Mouse (Mus musculus) erythroid progenitor cell, adult 5-6 weeks (primary cell): ENCODE measurements around the gene Mink1. TPM values are rescaled to one million over a fixed set of nuclear protein-coding genes. Genes with fewer than 3 reads are reported as not detected.
A peak's percentile ranks its signal among the peaks of the same experiment; 100 is the strongest.

Source experiments
- ATAC-seq: replicated peaks from 2 replicates; pipeline ENCODE4 v1.8.0; 2016; ENCODE audit warnings: moderate number of reproducible peaks, mild to moderate bottlenecking, moderate TSS enrichment, inconsistent platforms; ENCODE audit not compliant: poor library complexity, low FRiP score, severe bottlenecking
- total RNA-seq, 2 experiments: library from RNA; stranded (forward) in 1 of 2; stranded (reverse) in 1 of 2; fragments of 150-400 nt in 1 of 2; fragments of 186-747, 209-891 nt in 1 of 2; gene quantifications; 2 replicates each; pipeline versions ENCODE4 v1.2.3 to v1.2.4; 2015 to 2017; ENCODE audit warnings: low replicate concordance in 2 of 2

The Mink1 gene
- total RNA-seq, 2 experiments from 2014 or later: 2.8 to 4.6 TPM

DNA sequence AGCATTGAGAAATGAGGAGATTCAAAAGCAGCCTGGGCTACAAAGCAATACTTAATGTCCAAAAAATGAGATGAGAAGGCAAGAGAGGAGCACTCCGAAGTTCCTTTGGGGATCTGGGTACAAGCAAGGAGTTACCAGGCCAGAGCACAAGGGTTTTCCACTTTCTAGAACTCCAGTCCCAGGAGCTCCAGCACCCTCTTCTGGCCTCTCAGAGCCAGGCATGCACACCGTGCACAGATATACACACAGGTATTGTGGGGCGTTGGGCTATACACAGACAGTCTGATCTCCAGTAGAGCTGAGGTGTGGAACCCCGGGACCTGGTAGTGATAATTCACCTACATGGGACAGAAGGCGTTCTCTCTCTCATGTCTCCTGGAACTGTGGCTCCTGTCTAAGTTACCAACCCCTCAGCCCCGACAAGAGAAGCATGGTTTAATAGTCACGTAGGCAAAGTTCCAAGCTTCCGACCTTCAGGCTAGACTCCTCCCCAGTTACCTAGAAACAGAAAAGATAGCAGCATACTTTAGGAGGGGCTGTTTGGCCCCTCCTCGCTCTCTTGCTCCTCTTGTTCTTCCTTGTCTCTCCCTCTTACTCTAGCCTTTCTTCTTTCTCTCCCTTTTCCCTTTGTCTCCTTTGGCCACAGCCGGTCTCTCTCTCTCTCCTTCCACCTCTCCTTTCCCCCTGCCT lies 60.5 kb downstream of the Mink1 start:
- no peak for ATAC-seq

DNA sequence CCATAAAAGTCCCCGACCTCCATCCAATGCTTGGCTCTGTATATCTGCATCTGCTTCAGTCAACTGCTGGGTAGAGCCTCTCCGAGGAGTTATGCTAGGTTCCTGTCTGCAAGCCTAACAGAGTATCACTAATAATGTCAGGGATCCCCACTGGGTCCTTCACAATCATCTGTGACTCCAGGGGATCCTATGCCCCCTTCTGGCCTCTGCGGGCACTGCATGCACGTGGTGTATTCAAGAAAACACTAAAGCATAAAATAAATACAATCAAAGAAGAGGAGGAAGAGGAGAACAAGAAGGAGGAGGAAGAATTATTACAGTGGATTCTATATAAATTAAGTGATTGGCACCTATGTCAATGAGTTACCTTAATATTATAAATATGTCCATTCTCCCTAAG lies 62.8 kb downstream of the Mink1 start:
- ATAC-seq: peak; percentile 62; the same call in 1 of the 2 replicates

DNA sequence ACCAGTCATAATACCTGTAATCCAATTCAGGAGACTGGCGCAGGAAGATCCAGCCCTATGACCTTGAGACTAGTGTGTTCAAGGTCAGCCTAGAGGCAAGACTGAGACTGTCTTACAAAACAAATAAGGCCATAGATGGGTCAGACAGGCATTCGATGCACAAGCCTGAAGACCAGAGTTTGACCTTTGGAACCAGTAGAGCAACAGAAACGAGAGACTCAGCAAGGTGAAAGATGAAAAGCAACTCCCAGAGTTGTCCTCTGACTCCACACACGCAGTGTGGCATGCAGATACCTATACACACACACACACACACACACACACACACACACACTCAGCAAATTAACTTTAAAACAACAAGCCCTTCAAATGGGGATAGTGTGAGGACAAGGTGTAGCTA lies 64.2 kb downstream of the Mink1 start:
- ATAC-seq: no peak

DNA sequence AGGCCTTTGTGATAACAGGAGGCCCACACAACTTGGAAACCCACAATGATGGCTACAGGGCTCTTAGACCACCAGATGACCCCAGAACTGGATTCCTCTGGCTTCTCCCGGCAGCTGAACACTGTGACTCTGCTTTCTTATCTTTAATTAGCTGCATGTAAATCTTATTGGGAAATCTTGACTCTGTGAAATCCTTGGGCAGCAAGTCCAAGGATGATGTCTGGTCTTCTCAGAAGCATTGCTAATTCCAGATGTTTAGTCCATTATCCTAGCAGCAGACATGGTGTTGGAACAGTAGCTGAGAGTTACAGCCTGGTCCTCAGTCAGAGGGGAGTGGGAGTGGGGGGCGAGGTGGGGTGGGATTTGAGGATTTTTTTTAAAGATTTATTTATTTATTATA lies 65.8 kb downstream of the Mink1 start:
- ATAC-seq: no peak

DNA sequence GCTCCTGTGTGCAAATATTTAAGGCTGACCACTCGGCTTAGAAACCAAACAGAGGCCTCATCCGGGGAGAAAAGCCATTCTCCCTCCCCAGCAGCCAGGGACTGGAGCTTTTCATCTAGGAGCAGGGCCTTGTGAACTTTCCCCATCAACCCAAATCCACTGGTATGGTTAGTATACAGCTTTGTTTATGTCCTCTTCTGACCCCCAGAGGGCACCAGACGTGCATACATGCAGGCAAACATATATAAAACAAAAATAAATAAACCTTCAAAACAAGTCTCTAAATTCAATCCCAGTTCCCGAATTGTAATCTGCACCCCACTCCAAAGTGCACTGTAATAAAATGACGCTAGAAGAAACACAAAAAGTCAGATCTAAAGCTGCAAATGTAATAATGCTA lies 66.9 kb downstream of the Mink1 start:
- 0 out of 2 replicates have a peak, but pooled peaks have one; percentile 60 for ATAC-seq

DNA sequence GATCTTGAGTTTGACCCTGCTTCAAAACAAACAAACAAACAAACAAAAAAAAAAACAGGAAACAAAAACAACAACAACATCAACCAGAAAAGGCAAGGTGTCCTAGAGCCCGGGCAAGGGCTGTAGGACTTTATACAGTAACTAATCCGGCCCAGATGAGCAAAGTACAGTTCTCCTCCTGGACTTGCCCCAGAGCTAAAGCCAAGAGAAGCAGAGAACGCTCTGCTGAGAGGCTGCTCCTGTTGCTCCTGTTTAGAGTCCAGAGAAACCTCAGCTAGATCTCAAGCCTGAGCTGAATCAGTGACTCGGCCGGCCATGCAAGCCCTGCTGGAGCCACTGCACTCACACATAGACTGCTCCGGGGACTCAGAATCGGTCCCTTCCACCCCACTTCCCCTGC lies 67.4 kb downstream of the Mink1 start:
- ATAC-seq: no peak

DNA sequence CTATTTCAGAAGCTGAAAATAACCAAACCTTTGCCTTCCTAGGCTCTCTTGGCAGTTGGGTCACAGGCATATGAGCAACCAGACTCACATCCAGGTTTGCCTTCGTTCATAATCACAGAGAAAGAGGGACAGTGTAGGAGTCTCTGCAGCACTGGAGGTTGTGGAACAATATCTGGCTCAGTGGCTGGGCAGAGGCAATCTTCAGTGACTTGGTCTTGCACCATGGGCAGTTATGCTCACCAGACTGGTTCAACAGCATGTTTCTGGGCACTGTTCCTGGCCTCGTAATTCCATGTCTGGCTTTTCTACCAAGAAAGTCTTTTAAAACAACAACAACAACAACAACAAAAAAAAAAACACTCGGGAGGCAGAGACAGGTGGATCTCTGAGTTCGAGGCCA lies 72.9 kb downstream of the Mink1 start:
- no peak for ATAC-seq

DNA sequence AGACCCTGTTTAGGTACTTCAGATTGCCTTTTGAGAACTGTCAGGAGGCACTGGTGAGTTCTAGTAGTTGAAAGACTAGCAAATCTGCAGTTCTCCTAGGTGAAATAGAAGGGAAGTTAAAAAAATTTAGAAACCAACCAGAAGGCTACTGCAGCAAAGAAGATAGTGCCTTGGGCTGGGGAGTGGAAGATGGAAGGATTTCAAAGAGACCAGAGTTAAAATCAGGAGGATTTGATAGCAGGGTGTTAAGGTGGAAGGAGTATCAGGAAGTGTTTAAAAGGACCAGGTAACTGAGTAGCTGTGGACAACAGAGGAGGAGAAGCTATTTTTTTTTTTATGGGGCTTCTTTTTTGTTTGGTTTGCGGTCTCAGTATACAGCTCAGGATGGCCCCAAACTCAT lies 75.1 kb downstream of the Mink1 start:
- no peak for ATAC-seq

DNA sequence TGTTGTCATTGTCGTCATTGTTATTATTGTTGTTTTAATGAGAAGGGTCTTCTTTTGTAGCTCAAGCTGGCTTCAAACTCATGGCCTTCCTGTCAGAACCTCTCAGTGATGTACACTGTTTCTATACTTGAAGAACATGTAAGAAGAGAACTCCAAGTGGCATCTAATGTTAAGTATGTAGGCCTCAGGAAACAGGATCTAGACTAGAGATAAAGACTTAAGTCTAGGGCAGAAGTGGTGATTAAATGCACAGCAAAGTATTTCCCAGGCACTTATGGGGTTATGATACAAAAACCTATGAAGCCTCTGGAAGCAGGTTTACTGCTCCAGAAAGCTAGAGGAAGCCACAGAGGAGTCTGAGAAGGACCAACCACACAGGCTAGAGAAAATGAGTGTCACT lies 75.6 kb downstream of the Mink1 start:
- ATAC-seq: peak; percentile 16; the same call in 1 of the 2 replicates

DNA sequence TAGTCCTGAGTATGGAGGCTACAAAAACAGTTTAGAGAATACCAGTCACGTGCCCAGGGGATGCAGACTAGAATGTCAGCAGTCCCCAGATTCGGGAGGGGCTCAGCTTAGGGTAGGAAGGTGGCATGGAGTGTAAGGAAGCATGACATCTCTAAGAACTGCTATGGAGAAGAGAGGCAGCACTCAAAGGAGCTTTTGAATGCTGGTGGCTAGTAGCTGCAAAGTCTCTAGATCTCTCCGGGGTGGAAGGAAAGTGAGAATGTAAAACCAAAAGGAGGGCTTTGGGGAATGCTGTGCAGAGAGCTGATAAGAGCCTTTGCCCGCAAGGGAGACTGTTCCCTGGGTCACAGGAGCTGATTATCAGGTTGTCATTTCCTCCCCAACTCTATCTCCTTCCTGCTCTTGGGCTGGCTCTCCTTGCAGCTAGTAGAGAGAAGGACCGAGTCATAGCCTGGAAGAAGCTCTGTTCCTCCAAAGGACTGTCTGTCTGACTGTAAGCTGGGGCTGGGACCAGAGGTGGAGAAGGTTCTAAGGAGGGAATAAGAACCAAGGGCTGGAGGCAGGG lies 76.1 kb downstream of the Mink1 start, which contains the start of gene Gp1ba:
Gene Gp1ba (plus strand): TSS at position 409 of the 565 bp plus-strand sequence.
- ATAC-seq: peak; percentile 90

DNA sequence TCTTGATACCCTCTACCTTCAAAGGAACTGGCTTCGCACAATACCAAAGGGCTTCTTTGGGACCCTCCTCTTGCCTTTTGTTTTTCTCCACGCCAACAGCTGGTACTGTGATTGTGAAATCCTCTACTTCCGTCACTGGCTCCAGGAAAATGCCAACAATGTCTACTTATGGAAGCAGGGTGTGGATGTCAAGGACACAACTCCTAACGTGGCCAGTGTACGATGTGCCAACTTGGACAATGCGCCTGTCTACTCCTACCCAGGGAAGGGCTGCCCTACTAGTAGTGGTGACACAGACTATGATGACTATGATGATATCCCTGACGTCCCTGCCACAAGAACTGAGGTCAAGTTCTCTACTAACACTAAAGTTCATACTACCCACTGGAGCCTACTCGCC lies 77.3 kb downstream of the Mink1 start:
- no peak for ATAC-seq

DNA sequence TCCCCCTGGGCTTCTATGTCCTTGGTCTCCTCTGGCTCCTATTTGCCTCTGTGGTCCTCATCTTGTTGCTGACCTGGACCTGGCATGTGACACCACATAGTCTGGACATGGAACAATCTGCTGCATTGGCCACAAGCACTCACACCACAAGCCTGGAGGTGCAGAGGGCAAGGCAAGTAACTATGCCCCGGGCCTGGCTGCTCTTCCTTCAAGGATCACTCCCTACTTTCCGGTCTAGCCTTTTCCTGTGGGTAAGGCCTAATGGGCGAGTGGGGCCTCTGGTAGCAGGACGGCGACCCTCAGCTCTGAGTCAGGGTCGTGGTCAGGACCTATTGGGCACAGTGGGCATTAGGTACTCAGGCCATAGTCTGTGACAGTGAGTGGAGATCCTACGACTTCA lies 78.6 kb downstream of the Mink1 start:
- ATAC-seq: no peak

DNA sequence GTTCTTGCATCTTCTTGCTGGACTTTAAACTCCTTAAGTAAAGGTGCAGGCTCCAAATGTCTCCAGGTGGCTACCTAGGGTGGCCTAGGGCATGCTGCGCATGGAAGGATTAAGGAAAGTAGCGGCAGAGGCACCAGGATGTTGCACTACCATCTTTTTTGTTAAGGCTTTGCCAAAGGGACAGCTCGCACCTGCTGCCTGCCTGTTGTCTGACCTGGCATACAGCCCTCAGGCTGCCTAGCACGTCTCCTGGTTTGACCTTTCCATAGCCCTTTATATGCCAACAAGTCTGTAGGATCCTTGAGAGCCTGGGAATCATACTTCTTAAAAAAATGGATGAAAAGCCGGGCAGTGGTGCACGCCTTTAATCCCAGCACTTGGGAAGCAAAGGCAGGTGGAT lies 80.4 kb downstream of the Mink1 start:
- no peak for ATAC-seq

DNA sequence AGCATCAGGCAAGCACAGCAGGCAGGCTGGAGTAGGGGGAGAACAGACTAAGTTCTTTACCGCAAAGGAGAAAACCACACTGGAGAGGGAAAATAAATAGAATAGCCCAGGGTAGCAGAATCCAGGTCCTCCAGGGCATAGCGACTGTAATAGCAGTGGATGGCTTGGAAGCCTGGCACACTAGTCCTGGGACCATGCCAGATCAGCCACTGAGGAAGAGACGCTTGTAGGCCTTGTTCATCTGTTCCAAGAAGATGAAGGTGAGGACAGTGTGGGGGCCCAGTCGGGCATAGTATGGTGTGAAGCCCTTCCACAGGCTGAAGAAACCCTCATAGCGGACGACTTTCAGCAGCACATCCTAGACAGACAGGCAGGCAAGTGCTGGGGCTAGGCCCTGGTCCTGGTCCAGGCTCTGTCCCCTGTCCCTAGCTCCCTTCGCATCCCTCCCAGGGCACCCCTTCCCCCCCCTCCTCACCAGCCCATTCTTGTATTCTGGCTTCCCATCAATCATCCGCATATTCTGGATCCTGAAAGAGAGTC lies 82.0 kb downstream of the Mink1 start:
- ATAC-seq: no peak

DNA sequence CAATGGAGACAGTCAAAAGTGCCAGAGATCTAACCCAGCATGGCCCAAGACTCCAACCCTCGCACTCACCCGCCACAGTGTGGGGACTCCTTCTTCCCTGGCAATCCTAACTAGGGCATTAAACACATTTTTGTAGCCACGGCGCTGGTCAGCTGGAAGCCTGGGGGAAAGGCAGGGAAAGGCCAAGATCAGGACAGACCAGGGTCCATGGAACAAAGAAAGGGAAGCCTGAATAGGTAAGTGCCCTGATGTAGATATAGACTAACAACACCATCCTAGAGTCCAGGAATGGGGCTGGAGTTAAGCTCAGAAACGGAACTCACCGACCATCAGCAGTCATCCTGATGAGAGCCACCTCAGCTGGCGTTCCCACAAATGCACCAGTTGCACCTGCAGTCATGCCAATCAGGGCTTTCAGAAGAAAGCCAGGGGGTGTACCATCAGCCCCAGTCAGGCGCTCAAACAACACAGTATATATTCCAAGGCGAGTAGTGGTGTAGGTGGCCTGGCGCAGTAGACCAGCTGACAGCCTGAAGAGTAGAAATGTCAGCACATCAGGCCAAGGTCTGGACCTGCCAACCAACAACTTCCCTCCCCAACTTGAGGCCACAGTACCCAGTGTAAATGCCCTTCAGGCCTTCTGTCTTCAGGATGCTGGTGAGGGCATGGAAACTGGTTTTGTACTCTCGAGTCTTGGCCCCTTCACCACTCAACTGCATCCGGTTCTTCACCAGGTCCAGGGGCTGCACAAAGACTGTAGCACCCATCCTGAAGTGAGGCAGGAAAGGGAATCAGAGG lies 83.0 kb downstream of the Mink1 start:
- ATAC-seq: no peak

DNA sequence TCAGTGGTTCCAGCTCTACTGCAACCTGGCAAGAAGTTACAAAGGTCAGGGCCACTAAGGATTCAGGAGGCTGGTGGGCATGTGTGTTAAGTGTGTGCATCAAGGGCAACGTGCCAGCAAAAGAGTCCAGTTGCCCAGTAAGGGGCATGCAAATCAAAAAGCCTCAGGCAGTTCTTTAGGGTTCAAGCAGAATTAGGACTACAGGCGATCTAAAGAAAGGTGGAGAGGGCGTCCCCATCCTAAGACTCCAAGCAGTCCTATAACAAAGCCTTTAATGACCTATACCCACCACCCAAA lies 83.5 kb downstream of the Mink1 start:
- ATAC-seq: no peak

DNA sequence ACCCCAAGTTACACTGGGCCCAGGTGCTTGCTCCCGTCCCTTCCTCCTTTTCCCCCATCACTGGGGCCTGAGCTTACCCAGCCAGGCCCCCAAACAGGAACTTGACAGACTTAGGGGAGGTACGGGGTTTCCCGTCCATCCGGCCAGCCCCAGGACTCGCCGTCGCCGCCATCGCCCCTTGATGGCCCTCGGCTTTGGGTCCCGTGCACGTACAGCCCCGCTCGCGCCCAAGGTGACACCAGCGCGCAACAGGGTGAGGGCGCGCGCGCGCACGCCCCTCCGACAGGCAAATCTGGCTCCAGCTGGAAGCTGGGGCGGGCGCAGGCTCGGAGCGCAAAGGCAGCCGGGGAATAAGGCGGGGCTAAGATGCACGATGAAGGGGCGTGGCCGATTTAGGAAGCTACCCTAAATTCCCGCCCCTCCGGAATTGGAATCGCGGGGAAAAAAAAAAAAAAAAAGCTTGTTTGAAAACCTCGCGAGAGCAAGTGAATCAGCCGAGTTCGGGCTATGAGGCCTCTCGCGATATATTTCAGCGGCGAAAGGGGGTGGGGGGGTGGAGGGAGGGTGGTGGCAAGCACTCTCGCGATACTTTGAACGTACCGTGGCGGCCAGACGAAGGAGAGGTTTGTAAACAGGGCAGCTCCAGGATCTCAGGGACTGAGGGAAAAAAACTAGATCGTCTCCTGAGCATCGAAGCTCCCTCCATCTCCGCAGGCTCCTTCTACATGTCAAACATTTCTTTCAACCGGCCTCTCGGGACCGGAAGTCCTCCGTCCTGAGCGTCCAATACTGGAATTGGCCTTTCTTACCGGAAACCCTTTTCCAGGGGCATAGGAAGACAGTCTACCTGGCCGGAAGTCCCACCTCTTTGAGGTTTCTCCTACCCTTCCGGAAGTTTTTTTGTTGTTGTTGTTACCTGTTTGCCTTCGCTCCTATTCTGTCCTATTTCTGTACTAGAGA lies 84.3 kb downstream of the Mink1 start, which contains the start of the genes Rnf167 and Slc25a11:
Gene Rnf167 (plus strand): TSS at position 545 of the 960 bp plus-strand sequence.
Gene Slc25a11 (minus strand): TSS at position 789 of the 960 bp plus-strand sequence.
- ATAC-seq: peak; percentile 79

DNA sequence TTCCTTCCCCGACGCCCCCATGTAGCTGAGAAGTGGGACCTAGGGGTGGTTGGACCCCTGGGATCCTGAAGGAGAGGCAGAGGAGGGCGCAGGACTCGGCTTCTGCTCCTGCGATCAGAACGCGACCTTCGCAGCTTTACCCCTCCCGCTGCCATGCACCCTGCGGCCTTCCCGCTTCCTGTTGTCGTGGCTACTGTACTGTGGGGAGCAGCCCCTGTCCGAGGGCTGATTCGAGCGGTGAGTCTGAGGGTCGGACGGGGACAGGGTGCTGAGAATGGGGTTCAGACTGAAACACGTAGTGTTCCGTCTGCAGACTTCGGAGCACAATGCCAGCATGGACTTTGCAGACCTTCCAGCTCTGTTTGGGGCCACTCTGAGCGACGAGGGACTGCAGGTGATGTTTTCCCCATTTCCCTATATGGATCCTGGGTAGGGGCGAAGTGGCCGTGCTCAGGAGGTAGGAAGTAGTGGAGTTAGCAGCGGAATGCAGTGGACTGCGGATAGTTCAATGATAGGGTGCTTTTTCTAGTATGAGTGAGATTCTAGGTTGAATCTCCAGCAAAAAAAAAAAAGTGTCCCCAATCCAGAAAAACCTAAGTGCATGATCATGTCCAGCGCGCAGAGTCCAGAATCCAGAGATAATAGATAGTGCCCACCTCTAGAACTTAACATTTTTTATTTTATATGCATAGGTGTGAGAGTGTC lies 85.2 kb downstream of the Mink1 start:
- peak; percentile 32; the same call in 1 of the 2 replicates for ATAC-seq

DNA sequence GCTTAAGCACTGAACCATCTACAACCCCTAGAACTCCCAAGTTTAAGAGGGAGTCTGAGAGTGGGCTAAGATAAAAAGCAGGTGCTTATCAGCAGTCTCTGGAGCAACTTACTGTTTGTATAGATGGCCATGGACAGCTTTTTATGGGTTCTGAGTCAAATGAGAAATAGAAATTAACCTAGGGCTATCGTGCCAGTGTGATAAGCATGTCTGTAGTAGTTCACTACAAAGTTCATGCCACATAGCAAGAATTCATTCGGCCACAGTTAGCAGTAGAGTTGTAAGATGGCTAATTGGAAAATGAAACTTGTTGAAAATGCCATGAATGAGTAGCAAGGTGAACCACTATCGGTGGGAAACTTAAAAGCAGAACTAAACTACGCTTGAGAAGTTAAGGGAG lies 85.8 kb downstream of the Mink1 start:
- peak; percentile 26 for ATAC-seq
